Mouse (Mus musculus) testis, adult 2 months (tissue): ENCODE measurements at regions not wholly inside any gene's neighbourhood (a gene's known extent, or its start where the extent isn't known, plus 50 kb on each side); places are given as distances from the start of the nearest gene placed in this dataset.
A peak's percentile ranks its signal among the peaks of the same experiment; 100 is the strongest.
"Not testable (repeated sequence)": the region's sequence is repeated elsewhere in the genome, so short reads cannot be mapped to it uniquely, and the experiment has no call there.

Experiments used
- H3K27ac ChIP-seq: fragments of 200-500 bp; 2 replicates; pipeline ENCODE4 v1.5.1; 2012; ENCODE audit warnings: low read depth, low read length; ENCODE audit not compliant: control insufficient read depth, insufficient read depth
- H3K27me3 ChIP-seq: fragments of 200-500 bp; 2 replicates; pipeline ENCODE4 v1.6.1; 2012; ENCODE audit warnings: mild to moderate bottlenecking, low read length, moderate library complexity; ENCODE audit not compliant: control insufficient read depth, insufficient read depth
- H3K36me3 ChIP-seq: fragments of 200-500 bp; 2 replicates; pipeline ENCODE4 v1.6.1; 2012; ENCODE audit warnings: mild to moderate bottlenecking, low read length; ENCODE audit not compliant: control insufficient read depth, insufficient read depth
- H3K4me1 ChIP-seq: fragments of 200-500 bp; 2 replicates; pipeline ENCODE4 v1.6.1; 2012; ENCODE audit warnings: low read length; ENCODE audit not compliant: control insufficient read depth, insufficient read depth
- H3K4me3 ChIP-seq: fragments of 200-500 bp; 2 replicates; pipeline ENCODE4 v1.5.1; 2012; ENCODE audit warnings: low read depth, mild to moderate bottlenecking, low read length, moderate library complexity, mixed read lengths; ENCODE audit not compliant: control insufficient read depth
- CTCF ChIP-seq: fragments of 200-500 bp; IDR thresholded peaks from 2 replicates; pipeline ENCODE4 v1.5.1; 2012; ENCODE audit warnings: low read depth, mild to moderate bottlenecking, inconsistent platforms, low read length, moderate library complexity; ENCODE audit not compliant: control insufficient read depth, insufficient read depth, insufficient replicate concordance
- POLR2A ChIP-seq: fragments of 200-500 bp; IDR thresholded peaks from 2 replicates; pipeline ENCODE4 v1.6.1; 2012; ENCODE audit warnings: low read depth, mild to moderate bottlenecking, inconsistent platforms, low read length, moderate library complexity; ENCODE audit not compliant: control insufficient read depth

- Histone ChIP-seq H3K4me3 (no peak overlapping the region), H3K36me3 (no peaks in the 10 kb centered on the region), H3K4me1 (no peaks in the 10 kb centered on the region), H3K27me3 (no peaks in the 10 kb centered on the region), H3K27ac (no peak overlapping the region)
- no peak for TF ChIP-seq CTCF
- no peak for TF ChIP-seq POLR2A
Observed at GRCm38 (mm10) chr19:27110437-27110836, 105.8 kb upstream of the Vldlr start.

- Histone ChIP-seq H3K27me3 (no peaks in the 10 kb centered on the region), H3K36me3 (no peaks in the 10 kb centered on the region), H3K27ac (no peak overlapping the region), H3K4me3 (no peak overlapping the region), H3K4me1 (no peaks in the 10 kb centered on the region)
- no peak for TF ChIP-seq POLR2A
- no peak for TF ChIP-seq CTCF
Observed at GRCm38 (mm10) chr19:27120876-27121275, 95.4 kb upstream of the Vldlr start.

- H3K27me3 ChIP-seq: no peaks in the 10 kb centered on the region
- TF ChIP-seq POLR2A: no peak
- TF ChIP-seq CTCF: no peak
- H3K4me1 ChIP-seq: no peaks in the 10 kb centered on the region
- no peak overlapping the region for H3K4me3 ChIP-seq
- no peaks in the 10 kb centered on the region for H3K36me3 ChIP-seq
- H3K27ac ChIP-seq: no peak overlapping the region
Observed at GRCm38 (mm10) chr19:27122348-27122747, 93.9 kb upstream of the Vldlr start.

DNA sequence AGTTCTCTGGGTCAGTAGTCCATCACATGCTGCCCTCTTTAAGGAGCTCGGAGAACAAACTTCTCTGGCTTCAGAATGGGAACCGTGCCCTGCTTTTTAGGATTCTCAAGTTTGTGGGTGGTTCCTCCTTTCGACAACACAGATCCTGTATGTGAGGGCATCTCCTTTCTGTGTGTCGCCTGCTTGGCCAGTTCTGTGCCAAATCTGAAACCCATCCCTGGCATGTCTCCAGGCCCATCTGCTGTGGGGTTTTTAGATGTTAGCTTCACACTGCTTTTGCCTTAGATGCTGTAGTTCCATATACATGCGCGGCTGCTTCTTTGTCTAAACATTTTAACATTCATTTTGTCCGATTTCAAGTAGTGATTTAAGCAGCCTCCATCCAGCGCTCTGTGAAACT, 93.0 kb upstream of the Vldlr start:
- TF ChIP-seq CTCF (no peak), POLR2A (no peak)
- Histone ChIP-seq H3K27ac (no peak overlapping the region), H3K4me3 (no peak overlapping the region), H3K4me1 (no peaks in the 10 kb centered on the region), H3K36me3 (no peaks in the 10 kb centered on the region), H3K27me3 (no peaks in the 10 kb centered on the region)

GRCm38 (mm10) chr19:27123806-27124469, 92.3 kb upstream of the Vldlr start:
- no peaks in the 10 kb centered on the region for H3K27me3 ChIP-seq
- TF ChIP-seq CTCF: peak; percentile 81; the same call in 1 of the 2 replicates
- TF ChIP-seq POLR2A: no peak
- H3K4me1 ChIP-seq: no peaks in the 10 kb centered on the region
- H3K4me3 ChIP-seq: no peak overlapping the region
- H3K36me3 ChIP-seq: no peaks in the 10 kb centered on the region
- no peak overlapping the region for H3K27ac ChIP-seq

- not testable (repeated sequence) for H3K27me3 ChIP-seq, H3K36me3 ChIP-seq
Observed at GRCm38 (mm10) chr19:27128501-27128900, 87.8 kb upstream of the Vldlr start.

DNA sequence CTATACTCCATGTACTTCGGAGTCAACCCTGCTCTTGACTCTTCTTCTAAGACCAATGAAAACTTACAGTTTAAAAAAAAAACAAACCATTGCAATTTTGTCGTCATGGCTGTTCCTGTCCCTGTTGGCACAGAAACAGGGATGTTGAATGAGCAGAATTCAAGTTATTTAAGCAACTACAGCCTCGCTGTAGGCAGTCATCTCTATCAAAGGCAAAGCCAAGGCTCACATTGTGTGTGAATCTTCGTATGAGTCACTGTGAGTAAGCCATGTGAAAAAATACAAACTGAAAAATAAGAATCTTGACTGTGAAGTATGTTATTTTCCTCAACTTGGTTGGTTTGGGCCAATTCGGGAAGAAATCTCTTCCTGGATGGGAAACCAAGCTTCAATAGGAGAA, 81.9 kb upstream of the Vldlr start:
- Histone ChIP-seq H3K27ac (no peak overlapping the region), H3K36me3 (no peaks in the 10 kb centered on the region), H3K4me1 (no peaks in the 10 kb centered on the region), H3K4me3 (no peak overlapping the region), H3K27me3 (no peaks in the 10 kb centered on the region)
- no peak for TF ChIP-seq CTCF
- no peak for TF ChIP-seq POLR2A

More at GRCm38 (mm10) chr19:27128501-27128900, 87.8 kb upstream of the Vldlr start:
- not testable (repeated sequence) for H3K4me1 ChIP-seq, H3K4me3 ChIP-seq, H3K27ac ChIP-seq

GRCm38 (mm10) chr19:27140892-27141291, 75.4 kb upstream of the Vldlr start:
- Histone ChIP-seq H3K4me3 (no peak overlapping the region), H3K27ac (no peak overlapping the region), H3K27me3 (no peaks in the 10 kb centered on the region), H3K4me1 (no peaks in the 10 kb centered on the region), H3K36me3 (no peaks in the 10 kb centered on the region)
- no peak for TF ChIP-seq POLR2A
- no peak for TF ChIP-seq CTCF
